Mouse (Mus musculus): ENCODE measurements around the gene Npepps. TPM values are rescaled to one million over a fixed set of nuclear protein-coding genes. Genes with fewer than 3 reads are reported as not detected.
"Not testable (repeated sequence)": the region's sequence is repeated elsewhere in the genome, so short reads cannot be mapped to it uniquely, and the experiment has no call there.

Gene Npepps
- total RNA-seq (2021) = 100 to 1,000 TPM; 150 to 154 TPM

DNA sequence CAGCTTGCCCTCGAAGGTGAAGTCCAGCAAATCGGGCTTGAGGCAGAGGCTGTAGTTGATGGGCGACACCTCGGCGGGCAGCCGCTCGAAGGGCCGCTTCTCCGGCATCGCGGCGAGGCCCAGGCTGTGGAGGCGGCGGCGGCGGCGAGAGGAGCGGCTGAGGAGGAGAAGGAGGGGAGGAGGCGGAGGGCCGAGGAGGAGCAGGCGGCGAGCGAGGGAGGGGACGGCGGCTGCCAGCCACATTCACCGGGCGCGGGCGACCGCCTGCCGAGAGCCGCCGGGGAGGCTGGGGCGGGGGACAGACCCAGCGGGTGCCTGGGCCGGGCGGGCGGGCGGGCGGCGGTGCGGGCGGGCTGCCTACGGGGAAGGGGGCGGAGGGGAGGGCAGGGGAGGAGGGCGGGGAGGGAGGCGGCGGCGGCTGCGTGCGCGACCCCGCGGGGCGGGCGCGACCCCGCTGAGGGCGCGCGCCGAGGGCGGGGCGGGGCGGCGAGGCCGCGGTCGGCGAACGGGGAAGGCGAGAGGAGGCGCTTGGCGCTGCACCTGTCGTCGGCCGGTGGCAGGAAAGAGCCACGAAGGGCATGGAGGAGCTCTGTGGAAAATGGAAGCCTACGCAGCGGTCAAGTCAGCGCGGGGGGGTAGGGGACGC is at the start of gene Npepps:
Gene Npepps, minus strand, starts transcription at position 423 of the 646 bp plus-strand sequence.
- peak; percentile 71 to 74 for DNase-seq

GRCm38 (mm10) chr11:97328148-97328547 is 47.7 kb upstream of the Npepps start:
- peak; percentile 48 to 52 for DNase-seq

GRCm38 (mm10) chr11:97325224-97325623 is 44.8 kb upstream of the Npepps start:
- no peak for DNase-seq

DNA sequence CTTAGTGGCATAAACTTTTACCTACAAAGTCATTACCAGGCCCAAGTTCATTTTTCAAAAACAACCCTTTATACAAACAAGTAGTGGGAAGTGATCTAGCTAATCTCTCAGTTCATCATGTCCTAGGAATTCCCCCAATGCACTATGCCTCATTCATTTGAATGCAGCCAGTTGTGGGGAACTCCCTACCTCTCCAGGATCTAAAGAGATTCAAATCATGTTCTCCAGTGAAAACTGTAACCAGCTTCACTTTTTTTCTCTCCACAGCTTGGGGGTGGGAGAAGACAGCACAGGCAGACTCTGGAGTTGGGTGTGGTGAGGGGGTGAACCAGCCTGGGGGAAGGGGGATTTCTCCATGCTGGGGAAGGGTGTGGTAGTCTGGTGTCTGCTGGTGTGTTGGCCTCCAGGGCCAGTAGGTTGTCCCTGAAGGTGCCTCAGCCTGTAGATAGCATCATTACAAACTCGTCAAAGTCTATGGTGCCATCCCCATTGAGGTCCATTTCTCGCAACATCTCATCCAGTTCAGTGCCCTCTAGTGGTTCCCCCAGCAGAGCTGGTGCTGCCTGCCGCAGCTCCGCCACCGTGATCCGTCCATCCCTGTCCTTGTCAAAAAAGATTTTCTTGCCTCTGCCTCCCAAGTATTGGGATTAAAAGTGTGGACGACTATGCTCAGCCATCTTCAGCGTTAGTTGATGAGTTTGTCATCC is 41.6 kb upstream of the Npepps start:
- DNase-seq = not testable (repeated sequence)

DNA sequence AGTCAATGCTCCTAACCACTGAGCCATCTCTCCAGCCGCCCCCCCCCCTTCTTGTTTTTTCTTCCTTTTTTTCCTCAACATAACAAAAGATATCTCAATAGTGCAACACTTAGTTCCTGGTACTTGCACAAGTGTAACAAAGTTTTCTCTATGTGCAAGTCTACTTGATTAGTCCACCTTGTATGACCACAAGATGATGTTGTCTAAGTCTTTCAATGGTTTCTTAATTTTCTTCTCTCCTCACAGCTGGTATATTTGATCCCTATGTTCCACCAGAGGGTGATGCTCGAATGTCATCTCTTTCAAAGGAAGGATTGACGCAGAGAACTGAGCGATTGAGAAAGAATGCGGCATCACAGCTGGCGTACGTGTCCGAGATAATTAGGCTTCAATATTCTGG is 40.8 kb upstream of the Npepps start:
- DNase-seq = no peak

- DNase-seq = peak; percentile 98
Measured at GRCm38 (mm10) chr11:97315504-97316503, 35.4 kb upstream of the Npepps start, which contains the start of gene Mrpl45. TSS of gene Mrpl45 (plus strand) at chr11:97315716.

- no peak for DNase-seq
Measured at GRCm38 (mm10) chr11:97314751-97315503, 34.5 kb upstream of the Npepps start.

GRCm38 (mm10) chr11:97314110-97314509 is 33.7 kb upstream of the Npepps start:
- no peak for DNase-seq

GRCm38 (mm10) chr11:97312871-97313270 is 32.4 kb upstream of the Npepps start:
- not testable (repeated sequence) for DNase-seq

DNA sequence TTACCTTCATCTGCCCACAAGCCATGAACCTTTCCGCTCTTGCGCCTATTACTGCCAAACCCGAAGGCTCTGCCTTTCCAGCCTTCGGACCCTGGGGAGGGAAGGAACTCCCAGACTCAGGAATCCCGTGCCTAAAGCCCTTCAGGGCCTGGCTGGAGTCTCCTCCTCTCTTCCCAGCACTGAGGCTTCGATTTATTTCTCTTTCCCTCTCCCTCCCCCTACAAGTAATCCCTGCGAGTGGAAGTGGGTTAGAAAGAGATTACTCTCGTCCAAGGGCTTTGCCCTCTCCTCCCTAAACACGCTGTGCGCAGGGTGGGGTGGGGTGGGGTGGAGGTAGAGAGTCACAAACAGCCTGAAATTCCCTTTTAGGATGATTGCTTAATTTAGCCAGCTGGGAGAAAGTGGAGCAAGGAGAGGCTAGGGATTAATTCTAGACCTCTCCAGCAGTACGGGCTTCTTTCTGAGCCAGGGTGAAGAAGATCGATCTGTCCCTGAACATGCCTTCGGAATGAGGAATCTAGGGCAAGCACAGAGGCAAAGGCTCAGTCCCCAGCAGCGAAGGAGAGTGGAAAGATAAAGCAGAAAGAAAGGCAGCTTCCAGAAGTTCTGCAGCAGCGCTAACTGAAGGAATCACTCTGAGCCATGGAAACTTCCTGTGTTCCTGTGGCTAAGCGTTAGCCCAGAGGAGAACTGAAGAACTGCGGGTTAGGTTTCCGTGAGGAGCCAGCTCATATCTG is 30.6 kb upstream of the Npepps start:
- DNase-seq = no peak

- DNase-seq = peak; percentile 64 to 76
Measured at GRCm38 (mm10) chr11:97309911-97310571, 29.6 kb upstream of the Npepps start.

- DNase-seq = peak; percentile 51 to 64
Measured at GRCm38 (mm10) chr11:97309451-97309836, 29.0 kb upstream of the Npepps start.

- no peak for DNase-seq
Measured at GRCm38 (mm10) chr11:97308806-97309450, 28.5 kb upstream of the Npepps start.

- DNase-seq = no peak
Measured at GRCm38 (mm10) chr11:97307294-97308069, 27.0 kb upstream of the Npepps start.

DNA sequence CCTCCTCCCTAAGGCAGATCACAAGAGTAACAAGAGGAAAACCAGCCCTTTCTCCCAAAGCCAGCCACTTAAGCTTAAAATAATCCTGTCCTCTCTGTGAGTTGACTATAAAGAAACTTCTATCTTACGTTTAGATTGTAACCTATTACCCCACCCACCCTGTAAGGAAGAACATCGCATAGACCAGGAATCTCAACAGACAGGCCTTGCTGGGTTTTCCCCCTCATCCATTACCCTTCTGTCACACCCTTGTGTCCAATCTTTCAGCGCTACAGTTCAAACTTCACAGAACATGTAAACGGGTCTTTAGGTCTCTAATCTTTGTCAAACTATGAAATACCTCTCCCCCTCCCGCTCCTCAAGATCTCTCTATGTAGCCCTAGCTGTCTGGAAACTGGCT is 24.2 kb upstream of the Npepps start:
- no peak for DNase-seq

- peak in 1 of 2 experiments; percentile 22 for DNase-seq
Measured at GRCm38 (mm10) chr11:97302231-97302781, 21.9 kb upstream of the Npepps start.

GRCm38 (mm10) chr11:97301406-97301805 is 21.0 kb upstream of the Npepps start:
- no peak for DNase-seq

GRCm38 (mm10) chr11:97299939-97300338 is 19.5 kb upstream of the Npepps start:
- DNase-seq = no peak

- no peak for DNase-seq
Measured at GRCm38 (mm10) chr11:97296542-97296941, 16.1 kb upstream of the Npepps start.

All from layer of hippocampus, postnatal 36 days (tissue).